Mouse (Mus musculus) stomach, embryonic 16.5 days (tissue): ENCODE measurements around the gene Camk2d. TPM values are rescaled to one million over a fixed set of nuclear protein-coding genes. Genes with fewer than 3 reads are reported as not detected.

ENCODE experiments used
- ATAC-seq: fragments of 200-750 bp; cut with Nextera tagmentation; 2 replicates; pipeline ENCODE4 v1.8.0; 2017; ENCODE audit warnings: moderate number of reproducible peaks, moderate TSS enrichment; ENCODE audit not compliant: insufficient read depth, low FRiP score
- H3K27ac ChIP-seq: fragments of 300-500 bp; sonication (generic); 2 replicates; pipeline ENCODE4 v1.5.1; 2014; ENCODE audit warnings: low read length
- H3K27me3 ChIP-seq: fragments of 300-500 bp; sonication (generic); 2 replicates; pipeline ENCODE4 v1.6.1; 2014; ENCODE audit warnings: low read length, control low read depth, mixed read lengths; ENCODE audit not compliant: control insufficient read depth, insufficient read depth
- H3K36me3 ChIP-seq: fragments of 300-500 bp; sonication (generic); 2 replicates; pipeline ENCODE4 v1.6.1; 2014; ENCODE audit warnings: low read length; ENCODE audit not compliant: control insufficient read depth, insufficient read depth
- H3K4me1 ChIP-seq: fragments of 300-500 bp; sonication (generic); 2 replicates; pipeline ENCODE4 v1.6.1; 2014; ENCODE audit warnings: low read length, control low read depth, mixed read lengths; ENCODE audit not compliant: control insufficient read depth, insufficient read depth
- H3K4me2 ChIP-seq: fragments of 300-500 bp; sonication (generic); 2 replicates; pipeline ENCODE4 v1.6.1; 2014; ENCODE audit warnings: low read depth, low read length, mixed read lengths
- H3K4me3 ChIP-seq: fragments of 300-500 bp; sonication (generic); replicated peaks from 2 replicates; pipeline ENCODE4 v1.5.1; 2014; ENCODE audit warnings: mild to moderate bottlenecking, low read length
- H3K9ac ChIP-seq: fragments of 300-500 bp; sonication (generic); 2 replicates; pipeline ENCODE4 v1.6.1; 2014; ENCODE audit warnings: low read length
- H3K9me3 ChIP-seq: fragments of 300-500 bp; sonication (generic); replicated peaks from 2 replicates; pipeline ENCODE4 v1.6.1; 2016; ENCODE audit warnings: low read length, control low read depth; ENCODE audit not compliant: control insufficient read depth
- WGBS: fragments of 180-500 bp; shearing (Covaris S2); extraction: QIAGEN DNeasy Blood & Tissue Kit; methylation state at CpG from one replicate; pipeline ENCODE4 v1.1.7; 2014; 5-methylcytosine and 5-hydroxymethylcytosine counted together
- polyA plus RNA-seq: library from polyadenylated mRNA; unstranded; fragments of >200 nt; fragmentation: Nextera tagmentation; extraction: Ambion mirVana; gene quantifications from 2 replicates; pipeline ENCODE4 v1.2.1, GENCODE M21; 2015

The Camk2d gene
- polyA plus RNA-seq, 1 experiment from 2014 or later: 36.8 TPM

DNA sequence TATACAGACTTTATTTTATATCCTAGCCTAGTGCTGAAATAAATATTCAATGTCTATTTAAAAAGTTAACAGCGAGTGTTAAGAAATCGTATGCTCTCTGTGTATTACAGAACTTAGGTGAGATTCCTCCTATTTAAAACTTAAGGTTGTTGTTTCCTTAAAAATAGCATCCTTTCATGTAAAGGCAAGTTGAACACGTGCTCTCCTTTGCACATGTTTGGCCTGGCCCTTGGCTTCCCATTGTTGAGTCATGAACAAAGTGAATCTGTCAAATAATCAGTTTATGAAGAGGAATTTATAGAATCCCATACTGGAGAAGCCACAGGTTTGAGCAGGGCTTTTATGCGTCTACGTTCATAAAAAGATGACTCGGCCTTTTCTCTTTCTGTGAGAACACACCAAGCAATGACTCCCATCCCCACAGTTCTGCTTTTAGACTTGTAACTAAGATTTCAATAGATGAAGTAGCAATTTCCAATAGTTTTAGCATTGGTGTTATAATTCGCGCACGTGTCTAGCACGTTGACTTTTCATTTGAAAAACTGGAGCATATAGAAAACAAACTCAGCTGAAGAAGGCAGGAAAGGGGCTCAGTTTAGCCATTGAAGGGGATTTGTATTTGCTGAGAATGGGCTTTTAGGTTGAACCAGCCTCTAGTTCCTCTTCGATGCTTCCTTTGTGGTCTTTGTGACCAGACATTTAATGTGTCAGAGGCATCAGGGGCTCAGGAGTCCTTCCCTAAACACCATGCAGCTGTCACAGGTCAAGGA, 29.1 kb downstream of the Camk2d start:
- H3K36me3 ChIP-seq: no peaks in the 10 kb centered on the region
- H3K4me1 ChIP-seq: 0 out of 2 replicates have a peak, but pooled peaks cover 2% of the 10 kb centered on the region
- no peak overlapping the region for H3K27ac ChIP-seq
- H3K4me2 ChIP-seq: no peak overlapping the region
- no peaks in the 10 kb centered on the region for H3K27me3 ChIP-seq
- H3K9me3 ChIP-seq: no peaks in the 10 kb centered on the region
- no peak overlapping the region for H3K9ac ChIP-seq
- 80% methylated on average over 11 of the region's 11 CpGs for WGBS
- no peak for ATAC-seq
- no peak overlapping the region for H3K4me3 ChIP-seq

GRCm38 (mm10) chr3:126625764-126626040, 29.6 kb downstream of the Camk2d start:
- H3K36me3 ChIP-seq: no peaks in the 10 kb centered on the region
- H3K4me3 ChIP-seq: no peak overlapping the region
- 89% methylated on average over 8 of the region's 8 CpGs for WGBS
- H3K27ac ChIP-seq: no peak overlapping the region
- 0 out of 2 replicates have a peak, but pooled peaks cover 2% of the 10 kb centered on the region for H3K4me1 ChIP-seq
- no peak overlapping the region for H3K4me2 ChIP-seq
- no peaks in the 10 kb centered on the region for H3K27me3 ChIP-seq
- H3K9ac ChIP-seq: no peak overlapping the region
- ATAC-seq: no peak
- no peaks in the 10 kb centered on the region for H3K9me3 ChIP-seq

- Histone ChIP-seq H3K9ac (no peak overlapping the region), H3K27ac (no peak overlapping the region), H3K4me1 (0 out of 2 replicates have a peak, but pooled peaks cover 2% of the 10 kb centered on the region), H3K4me3 (no peak overlapping the region), H3K9me3 (no peaks in the 10 kb centered on the region), H3K36me3 (no peaks in the 10 kb centered on the region), H3K27me3 (no peaks in the 10 kb centered on the region), H3K4me2 (no peak overlapping the region)
- WGBS: 86% methylated on average over 4 of the region's 4 CpGs
- no peak for ATAC-seq
These were observed 31.9 kb downstream of the Camk2d start for GRCm38 (mm10) chr3:126627968-126628367.

DNA sequence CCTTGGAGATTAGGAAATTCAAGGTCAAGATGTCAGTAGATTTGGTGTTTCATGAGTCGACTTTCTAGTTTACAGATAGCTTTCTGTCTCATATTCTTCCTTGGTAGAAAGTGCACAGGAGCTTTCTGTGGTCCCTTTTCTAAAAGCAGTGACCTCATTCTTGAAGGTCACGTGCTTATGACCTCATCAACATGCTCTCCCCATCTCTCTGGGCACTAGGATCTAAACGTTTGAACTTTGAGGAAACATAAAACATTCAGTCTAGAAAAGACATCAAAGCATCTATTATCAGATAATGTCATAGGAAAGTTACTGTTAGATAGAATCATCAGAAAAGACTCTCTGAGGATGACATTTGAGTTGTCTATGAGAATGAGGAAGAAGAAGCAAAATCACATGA, 32.3 kb downstream of the Camk2d start:
- Histone ChIP-seq H3K9me3 (no peaks in the 10 kb centered on the region), H3K9ac (no peak overlapping the region), H3K4me2 (no peak overlapping the region), H3K27ac (no peak overlapping the region), H3K36me3 (no peaks in the 10 kb centered on the region), H3K4me1 (0 out of 2 replicates have a peak, but pooled peaks cover 2% of the 10 kb centered on the region), H3K4me3 (no peak overlapping the region), H3K27me3 (no peaks in the 10 kb centered on the region)
- WGBS: 45% methylated on average over 3 of the region's 3 CpGs
- ATAC-seq: no peak

GRCm38 (mm10) chr3:126629040-126629439, 32.9 kb downstream of the Camk2d start:
- no peak overlapping the region for H3K27ac ChIP-seq
- H3K9me3 ChIP-seq: no peaks in the 10 kb centered on the region
- 86% methylated on average over 2 of the region's 2 CpGs for WGBS
- ATAC-seq: no peak
- no peaks in the 10 kb centered on the region for H3K36me3 ChIP-seq
- no peaks in the 10 kb centered on the region for H3K27me3 ChIP-seq
- H3K4me1 ChIP-seq: 0 out of 2 replicates have a peak, but pooled peaks cover 2% of the 10 kb centered on the region
- no peak overlapping the region for H3K4me2 ChIP-seq
- no peak overlapping the region for H3K4me3 ChIP-seq
- H3K9ac ChIP-seq: no peak overlapping the region

- Histone ChIP-seq H3K4me2 (no peak overlapping the region), H3K27me3 (no peaks in the 10 kb centered on the region), H3K9ac (no peak overlapping the region), H3K4me1 (0 out of 2 replicates have a peak, but pooled peaks cover 2% of the 10 kb centered on the region), H3K36me3 (no peaks in the 10 kb centered on the region), H3K9me3 (no peaks in the 10 kb centered on the region), H3K4me3 (no peak overlapping the region), H3K27ac (no peak overlapping the region)
- no peak for ATAC-seq
- 67% methylated on average over 19 of the region's 19 CpGs for WGBS
These were observed 34.2 kb downstream of the Camk2d start for GRCm38 (mm10) chr3:126630111-126630869.

- H3K27me3 ChIP-seq: no peaks in the 10 kb centered on the region
- H3K9me3 ChIP-seq: no peaks in the 10 kb centered on the region
- no peak overlapping the region for H3K4me3 ChIP-seq
- 0 out of 2 replicates have a peak, but pooled peaks cover 2% of the 10 kb centered on the region for H3K4me1 ChIP-seq
- H3K36me3 ChIP-seq: no peaks in the 10 kb centered on the region
- no peak overlapping the region for H3K9ac ChIP-seq
- 77% methylated on average over 8 of the region's 8 CpGs for WGBS
- no peak overlapping the region for H3K4me2 ChIP-seq
- ATAC-seq: no peak
- H3K27ac ChIP-seq: no peak overlapping the region
These were observed 35.5 kb downstream of the Camk2d start for GRCm38 (mm10) chr3:126631583-126631982.

GRCm38 (mm10) chr3:126632580-126632979, 36.5 kb downstream of the Camk2d start:
- H3K4me1 ChIP-seq: no peaks in the 10 kb centered on the region
- no peak for ATAC-seq
- 81% methylated on average over 7 of the region's 7 CpGs for WGBS
- H3K4me2 ChIP-seq: no peak overlapping the region
- H3K27ac ChIP-seq: no peak overlapping the region
- no peak overlapping the region for H3K9ac ChIP-seq
- no peaks in the 10 kb centered on the region for H3K27me3 ChIP-seq
- no peak overlapping the region for H3K4me3 ChIP-seq
- H3K36me3 ChIP-seq: no peaks in the 10 kb centered on the region
- H3K9me3 ChIP-seq: no peaks in the 10 kb centered on the region

GRCm38 (mm10) chr3:126634171-126634570, 38.1 kb downstream of the Camk2d start:
- Histone ChIP-seq H3K27me3 (no peaks in the 10 kb centered on the region), H3K4me1 (peaks cover 7% of the 10 kb centered on the region), H3K27ac (no peak overlapping the region), H3K36me3 (no peaks in the 10 kb centered on the region), H3K4me2 (no peak overlapping the region), H3K9me3 (no peaks in the 10 kb centered on the region), H3K4me3 (no peak overlapping the region), H3K9ac (no peak overlapping the region)
- 84% methylated on average over 6 of the region's 6 CpGs for WGBS
- ATAC-seq: no peak
